Mouse (Mus musculus) midbrain, embryonic 14.5 days (tissue): ENCODE data around the gene Emc3. TPM values are rescaled to one million over a fixed set of nuclear protein-coding genes. Genes with fewer than 3 reads are reported as not detected.

Experiments used
- ATAC-seq: fragments of 200-750 bp; cut with Nextera tagmentation; 2 replicates; pipeline ENCODE4 v1.8.0; 2017; ENCODE audit warnings: moderate number of reproducible peaks, moderate library complexity; ENCODE audit not compliant: low FRiP score, low TSS enrichment
- DNase-seq: peaks from one replicate; pipeline ENCODE4 v3.0.0-alpha.2; 2015
- H3K27ac ChIP-seq: fragments of 300-500 bp; sonication (generic); replicated peaks from 2 replicates; pipeline ENCODE4 v1.5.1; 2014; ENCODE audit warnings: mild to moderate bottlenecking, low read depth, low read length, moderate library complexity
- H3K27me3 ChIP-seq: fragments of 300-500 bp; sonication (generic); 2 replicates; pipeline ENCODE4 v1.6.1; 2014; ENCODE audit warnings: low read length, control low read depth, mixed read lengths; ENCODE audit not compliant: control insufficient read depth, insufficient read depth
- H3K36me3 ChIP-seq: fragments of 300-500 bp; sonication (generic); 2 replicates; pipeline ENCODE4 v1.6.1; 2014; ENCODE audit warnings: low read length, control low read depth; ENCODE audit not compliant: control insufficient read depth, insufficient read depth
- H3K4me1 ChIP-seq: fragments of 300-500 bp; sonication (generic); 2 replicates; pipeline ENCODE4 v1.6.1; 2014; ENCODE audit warnings: mild to moderate bottlenecking, antibody characterized with exemption, low read length, control low read depth; ENCODE audit not compliant: control insufficient read depth, insufficient read depth
- H3K4me2 ChIP-seq: fragments of 300-500 bp; sonication (generic); 2 replicates; pipeline ENCODE4 v1.6.1; 2014; ENCODE audit warnings: mild to moderate bottlenecking, low read length, moderate library complexity
- H3K4me3 ChIP-seq: fragments of 300-500 bp; sonication (generic); replicated peaks from 2 replicates; pipeline ENCODE4 v1.5.1; 2014; ENCODE audit warnings: low read depth, low read length
- H3K9ac ChIP-seq: fragments of 300-500 bp; sonication (generic); replicated peaks from 2 replicates; pipeline ENCODE4 v1.6.1; 2014; ENCODE audit warnings: mild to moderate bottlenecking, low read length, moderate library complexity
- H3K9me3 ChIP-seq: fragments of 300-500 bp; sonication (generic); 2 replicates; pipeline ENCODE4 v1.6.1; 2016; ENCODE audit warnings: low read length, control low read depth, mixed read lengths; ENCODE audit not compliant: control insufficient read depth
- WGBS: fragments of 180-500 bp; shearing (Covaris S2); extraction: QIAGEN DNeasy Blood & Tissue Kit; methylation state at CpG from one replicate; pipeline ENCODE4 v1.1.7; 2014; 5-methylcytosine and 5-hydroxymethylcytosine counted together
- polyA plus RNA-seq: library from polyadenylated mRNA; unstranded; fragments of >200 nt; fragmentation: Nextera tagmentation; extraction: Ambion mirVana; gene quantifications from 2 replicates; pipeline ENCODE4 v1.2.1, GENCODE M21; 2014

The Emc3 gene
- polyA plus RNA-seq, 1 experiment from 2014 or later: 100 TPM

GRCm38 (mm10) chr6:113531840-113532404 is 470 bp upstream of the Emc3 start:
- peak overlapping the region; percentile 80; the same call in 1 of the 2 replicates for H3K9ac ChIP-seq
- H3K27me3 ChIP-seq: no peaks in the 10 kb centered on the region
- H3K36me3 ChIP-seq: 0 out of 2 replicates have a peak, but pooled peaks cover 3% of the 10 kb centered on the region
- DNase-seq (no peak), ATAC-seq (no peak)
- H3K4me1 ChIP-seq: peaks cover 10% of the 10 kb centered on the region; the same call in 1 of the 2 replicates
- no peaks in the 10 kb centered on the region for H3K9me3 ChIP-seq
- H3K4me3 ChIP-seq: peak overlapping the region; percentile 90
- H3K4me2 ChIP-seq: peak overlapping the region; percentile 72
- 6% methylated on average over 7 of the region's 7 CpGs for WGBS
- H3K27ac ChIP-seq: no peak overlapping the region

DNA sequence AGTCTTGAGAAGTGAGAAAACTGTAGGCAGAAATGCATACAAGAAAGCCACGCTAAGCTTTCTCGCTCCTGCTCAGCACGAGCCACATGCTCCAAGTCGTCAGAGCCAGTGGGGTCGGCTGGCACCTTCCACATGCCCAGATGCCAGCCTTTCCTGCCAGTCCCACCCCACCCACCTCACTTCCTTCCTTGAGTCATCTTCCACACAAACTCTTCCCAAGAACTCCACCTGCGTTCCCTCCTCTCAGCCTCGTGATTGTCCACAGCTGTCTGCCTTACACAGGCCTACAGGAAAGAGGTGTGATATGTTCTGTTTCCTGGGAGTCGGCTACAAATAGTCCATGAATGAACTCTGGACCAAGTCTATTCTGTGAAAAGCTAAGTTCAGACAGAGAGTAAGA is 8.0 kb downstream of the Emc3 start:
- Histone ChIP-seq H3K27me3 (no peaks in the 10 kb centered on the region), H3K27ac (no peak overlapping the region), H3K4me3 (no peak overlapping the region), H3K4me2 (no peak overlapping the region), H3K4me1 (no peaks in the 10 kb centered on the region), H3K9ac (no peak overlapping the region), H3K36me3 (peaks cover 45% of the 10 kb centered on the region), H3K9me3 (no peaks in the 10 kb centered on the region)
- ATAC-seq (no peak), DNase-seq (no peak)
- whole genome bisulfite sequencing: 93% methylated on average over 8 of the region's 8 CpGs

- no peak for DNase-seq
- no peaks in the 10 kb centered on the region for H3K27me3 ChIP-seq
- no peak overlapping the region for H3K4me3 ChIP-seq
- no peaks in the 10 kb centered on the region for H3K4me1 ChIP-seq
- H3K27ac ChIP-seq: no peak overlapping the region
- H3K9ac ChIP-seq: no peak overlapping the region
- no peak overlapping the region for H3K4me2 ChIP-seq
- WGBS: 90% methylated on average over 1 of the region's 1 CpGs
- peaks cover 54% of the 10 kb centered on the region for H3K36me3 ChIP-seq
- H3K9me3 ChIP-seq: no peaks in the 10 kb centered on the region
- no peak for ATAC-seq
Observed at GRCm38 (mm10) chr6:113522310-113522709, 9.1 kb downstream of the Emc3 start.

GRCm38 (mm10) chr6:113517434-113518080 is 13.9 kb downstream of the Emc3 start:
- Histone ChIP-seq H3K4me2 (no peak overlapping the region), H3K9me3 (no peaks in the 10 kb centered on the region), H3K27me3 (no peaks in the 10 kb centered on the region), H3K4me1 (no peaks in the 10 kb centered on the region), H3K9ac (no peak overlapping the region), H3K27ac (no peak overlapping the region), H3K36me3 (peaks cover 88% of the 10 kb centered on the region), H3K4me3 (no peak overlapping the region)
- no peak for DNase-seq
- ATAC-seq: no peak
- WGBS: 98% methylated on average over 8 of the region's 8 CpGs

DNA sequence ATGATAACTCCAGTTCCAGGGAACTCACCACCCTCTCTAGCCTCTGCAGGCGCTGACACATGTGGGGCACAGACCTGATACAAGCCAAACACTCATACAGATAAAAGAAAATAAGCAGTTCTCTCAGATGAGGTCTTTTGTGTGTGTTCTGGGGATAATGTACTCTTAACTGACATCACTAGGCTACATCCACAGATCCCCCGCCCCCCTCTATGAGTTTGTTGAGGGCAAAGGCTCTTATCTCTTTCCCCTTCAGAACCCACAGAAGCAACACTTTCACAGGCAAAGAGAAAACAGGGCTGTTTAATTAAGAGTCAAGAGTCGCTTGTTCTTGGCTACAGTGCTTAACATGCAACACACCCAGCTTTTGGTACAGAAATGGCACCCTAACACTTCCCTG is 16.9 kb downstream of the Emc3 start:
- H3K9ac ChIP-seq: no peak overlapping the region
- peaks cover 68% of the 10 kb centered on the region for H3K36me3 ChIP-seq
- DNase-seq (no peak), ATAC-seq (no peak)
- H3K4me1 ChIP-seq: no peaks in the 10 kb centered on the region
- H3K4me2 ChIP-seq: no peak overlapping the region
- 97% methylated on average over 3 of the region's 3 CpGs for WGBS
- H3K9me3 ChIP-seq: no peaks in the 10 kb centered on the region
- H3K4me3 ChIP-seq: no peak overlapping the region
- H3K27ac ChIP-seq: no peak overlapping the region
- H3K27me3 ChIP-seq: no peaks in the 10 kb centered on the region

DNA sequence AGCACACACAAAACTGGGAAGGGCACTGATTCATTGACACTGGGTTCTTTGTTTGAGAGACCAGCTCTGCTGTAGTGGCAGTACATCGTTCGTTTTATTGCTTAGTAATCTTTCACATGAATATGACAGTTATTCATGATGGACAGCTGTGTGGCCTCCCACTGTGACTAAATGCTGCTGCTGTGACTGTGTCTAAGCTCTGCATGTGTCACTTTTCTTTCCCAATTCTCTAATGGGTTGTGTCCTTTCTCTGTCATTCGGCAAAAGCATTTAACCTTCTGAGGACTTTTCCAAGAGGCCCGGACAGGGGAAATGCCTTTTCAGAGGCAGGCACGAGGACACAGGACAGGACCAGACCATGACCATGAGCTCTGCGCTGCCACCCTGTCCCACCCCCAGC is 17.5 kb downstream of the Emc3 start:
- no peaks in the 10 kb centered on the region for H3K4me1 ChIP-seq
- no peak for DNase-seq
- ATAC-seq: no peak
- H3K27ac ChIP-seq: no peak overlapping the region
- WGBS: 92% methylated on average over 6 of the region's 6 CpGs
- peaks cover 62% of the 10 kb centered on the region for H3K36me3 ChIP-seq
- no peaks in the 10 kb centered on the region for H3K9me3 ChIP-seq
- no peak overlapping the region for H3K9ac ChIP-seq
- no peaks in the 10 kb centered on the region for H3K27me3 ChIP-seq
- H3K4me2 ChIP-seq: no peak overlapping the region
- H3K4me3 ChIP-seq: no peak overlapping the region

DNA sequence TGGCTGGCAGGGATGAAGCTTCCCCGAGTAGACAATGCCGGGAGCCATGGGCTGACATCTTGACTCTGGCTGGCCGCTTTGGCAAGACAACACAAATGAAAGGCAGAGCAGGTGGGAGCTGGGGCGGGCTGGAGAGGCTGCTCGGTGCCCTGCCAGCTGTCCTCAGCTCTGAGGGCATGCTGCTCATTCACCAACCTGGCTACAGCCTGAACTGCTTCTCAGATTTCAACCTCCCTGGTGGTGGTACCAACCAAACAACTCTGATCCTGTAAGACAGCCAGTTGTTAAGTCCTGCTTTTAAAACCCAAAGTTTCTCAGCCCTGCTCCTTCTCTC is 22.5 kb downstream of the Emc3 start:
- Histone ChIP-seq H3K4me2 (no peak overlapping the region), H3K4me1 (no peaks in the 10 kb centered on the region), H3K9me3 (no peaks in the 10 kb centered on the region), H3K27ac (no peak overlapping the region), H3K27me3 (no peaks in the 10 kb centered on the region), H3K4me3 (no peak overlapping the region), H3K36me3 (peaks cover 11% of the 10 kb centered on the region), H3K9ac (no peak overlapping the region)
- ATAC-seq (no peak), DNase-seq (no peak)
- 48% methylated on average over 5 of the region's 5 CpGs for WGBS

DNA sequence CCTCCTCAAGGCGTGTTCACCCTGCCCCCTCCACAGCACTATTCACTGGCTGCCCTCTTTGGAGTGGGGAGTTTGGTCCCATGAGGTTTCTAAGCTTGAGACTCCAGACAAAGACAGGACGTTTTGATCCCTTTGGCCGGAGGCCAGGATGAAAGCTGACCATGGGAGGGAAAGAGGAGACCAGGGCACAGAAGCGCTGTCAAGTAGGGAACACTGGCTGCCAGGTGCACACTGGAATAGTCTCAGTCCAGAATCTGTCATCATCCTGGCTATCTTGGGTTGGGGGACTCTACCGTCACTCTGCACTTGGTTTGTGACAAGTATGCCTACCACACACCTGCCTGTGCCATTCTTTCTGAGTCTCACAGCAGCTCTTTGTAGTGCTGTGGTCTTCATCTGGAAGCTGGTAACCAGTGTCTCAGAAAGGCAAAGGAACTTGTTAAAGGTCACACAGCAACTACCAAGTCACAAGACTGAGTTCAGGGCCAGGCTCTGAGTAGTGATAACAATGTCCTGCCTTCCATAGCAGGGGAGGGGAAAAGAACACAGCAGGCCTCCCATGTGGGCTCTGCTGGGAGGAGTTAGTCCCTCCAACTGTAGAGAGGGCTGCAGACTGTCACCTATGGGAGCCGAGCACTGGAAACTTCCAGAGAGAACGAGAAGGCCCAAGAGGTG is 23.0 kb downstream of the Emc3 start:
- no peaks in the 10 kb centered on the region for H3K27me3 ChIP-seq
- H3K36me3 ChIP-seq: peaks cover 6% of the 10 kb centered on the region
- H3K4me3 ChIP-seq: no peak overlapping the region
- no peak overlapping the region for H3K4me2 ChIP-seq
- H3K9me3 ChIP-seq: no peaks in the 10 kb centered on the region
- H3K27ac ChIP-seq: no peak overlapping the region
- no peaks in the 10 kb centered on the region for H3K4me1 ChIP-seq
- DNase-seq (peak; percentile 31), ATAC-seq (no peak)
- 61% methylated on average over 7 of the region's 7 CpGs for WGBS
- no peak overlapping the region for H3K9ac ChIP-seq

DNA sequence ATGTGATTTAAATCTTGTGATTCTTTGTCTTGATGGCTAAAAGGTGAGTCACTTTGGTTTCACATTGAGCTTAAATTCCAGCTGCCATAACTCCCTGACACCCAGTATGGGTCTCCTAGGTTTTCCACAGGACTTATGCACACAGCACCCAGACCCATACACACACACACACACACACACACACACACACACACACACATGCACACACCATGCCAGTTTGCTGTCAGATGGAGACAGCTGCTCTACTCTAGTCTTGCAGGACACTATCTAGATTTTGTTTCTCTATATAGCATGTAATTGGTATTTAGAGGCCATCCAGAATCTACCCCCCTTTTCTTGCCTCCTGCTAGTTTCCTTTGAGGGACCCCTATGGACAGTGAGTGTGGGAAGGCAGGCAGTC is 24.3 kb downstream of the Emc3 start:
- H3K4me2 ChIP-seq: no peak overlapping the region
- no peak overlapping the region for H3K4me3 ChIP-seq
- no peaks in the 10 kb centered on the region for H3K9me3 ChIP-seq
- DNase-seq (no peak), ATAC-seq (no peak)
- no peaks in the 10 kb centered on the region for H3K27me3 ChIP-seq
- H3K27ac ChIP-seq: no peak overlapping the region
- H3K36me3 ChIP-seq: 0 out of 2 replicates have a peak, but pooled peaks cover 2% of the 10 kb centered on the region
- H3K9ac ChIP-seq: no peak overlapping the region
- H3K4me1 ChIP-seq: 0 out of 2 replicates have a peak, but pooled peaks cover 4% of the 10 kb centered on the region
